Mouse (Mus musculus) frontal cortex, postnatal 25 days (tissue): ENCODE measurements around the gene Uncx.
"Not testable (repeated sequence)": the region's sequence is repeated elsewhere in the genome, so short reads cannot be mapped to it uniquely, and the experiment has no call there.

ENCODE experiments used
- DNase-seq, 2 experiments: peaks; one replicate each; pipeline ENCODE4 v3.0.0; 2022; ENCODE audit warnings: low spot score in 2 of 2

The Uncx gene

GRCm38 (mm10) chr5:139561363-139562001, 18.2 kb downstream of the Uncx start:
- no peak for DNase-seq

GRCm38 (mm10) chr5:139564663-139565062, 21.4 kb downstream of the Uncx start:
- no peak for DNase-seq

- DNase-seq, result no peak
These were observed 22.2 kb downstream of the Uncx start for GRCm38 (mm10) chr5:139565462-139565861.

- no peak for DNase-seq
These were observed 23.5 kb downstream of the Uncx start for GRCm38 (mm10) chr5:139566640-139567399.

GRCm38 (mm10) chr5:139568079-139568478, 24.8 kb downstream of the Uncx start:
- no peak for DNase-seq

GRCm38 (mm10) chr5:139572526-139572925, 29.2 kb downstream of the Uncx start:
- DNase-seq, result no peak

- DNase-seq, result no peak
These were observed 30.5 kb downstream of the Uncx start for GRCm38 (mm10) chr5:139573606-139574311.

- DNase-seq, result no peak
These were observed 31.8 kb downstream of the Uncx start for GRCm38 (mm10) chr5:139575054-139575453.

GRCm38 (mm10) chr5:139580171-139580743, 37.0 kb downstream of the Uncx start:
- no peak for DNase-seq

GRCm38 (mm10) chr5:139581308-139581868, 38.1 kb downstream of the Uncx start:
- DNase-seq, result no peak

- DNase-seq, result no peak
These were observed 41.9 kb downstream of the Uncx start for GRCm38 (mm10) chr5:139584971-139585747.

- no peak for DNase-seq
These were observed 42.4 kb downstream of the Uncx start for GRCm38 (mm10) chr5:139585748-139586060.

- not testable (repeated sequence) for DNase-seq
These were observed 44.2 kb downstream of the Uncx start for GRCm38 (mm10) chr5:139587459-139587858.

GRCm38 (mm10) chr5:139590682-139591360, 47.5 kb downstream of the Uncx start:
- DNase-seq, result not testable (repeated sequence)

GRCm38 (mm10) chr5:139592011-139592410, 48.7 kb downstream of the Uncx start:
- DNase-seq, result no peak

- no peak for DNase-seq
These were observed 49.6 kb downstream of the Uncx start for GRCm38 (mm10) chr5:139592850-139593249.

- DNase-seq, result no peak
These were observed 50.5 kb downstream of the Uncx start for GRCm38 (mm10) chr5:139593746-139594145.

GRCm38 (mm10) chr5:139595001-139595400, 51.7 kb downstream of the Uncx start:
- no peak for DNase-seq
